Mouse (Mus musculus) midbrain, embryonic 13.5 days (tissue): ENCODE data around the gene Rpl21. TPM values are rescaled to one million over a fixed set of nuclear protein-coding genes. Genes with fewer than 3 reads are reported as not detected.

Experiments
- ATAC-seq: fragments of 200-750 bp; cut with Nextera tagmentation; 2 replicates; pipeline ENCODE4 v1.8.0; 2017; ENCODE audit warnings: mild to moderate bottlenecking, moderate TSS enrichment, moderate library complexity
- H3K27ac ChIP-seq: fragments of 300-500 bp; sonication (generic); 2 replicates; pipeline ENCODE4 v1.5.1; 2015; ENCODE audit warnings: inconsistent platforms, mild to moderate bottlenecking, moderate library complexity
- H3K27me3 ChIP-seq: fragments of 300-500 bp; sonication (generic); 2 replicates; pipeline ENCODE4 v1.6.1; 2015; ENCODE audit warnings: mild to moderate bottlenecking, inconsistent platforms
- H3K36me3 ChIP-seq: fragments of 300-500 bp; sonication (generic); 2 replicates; pipeline ENCODE4 v1.6.1; 2015; ENCODE audit warnings: mild to moderate bottlenecking, inconsistent platforms
- H3K4me1 ChIP-seq: fragments of 300-500 bp; sonication (generic); replicated peaks from 2 replicates; pipeline ENCODE4 v1.6.1; 2015; ENCODE audit warnings: inconsistent platforms
- H3K4me2 ChIP-seq: fragments of 300-500 bp; sonication (generic); replicated peaks from 2 replicates; pipeline ENCODE4 v1.6.1; 2015; ENCODE audit warnings: moderate library complexity, mild to moderate bottlenecking, inconsistent platforms
- H3K4me3 ChIP-seq: fragments of 300-500 bp; sonication (generic); replicated peaks from 2 replicates; pipeline ENCODE4 v1.5.1; 2015; ENCODE audit warnings: mild to moderate bottlenecking, inconsistent platforms
- H3K9ac ChIP-seq: fragments of 300-500 bp; sonication (generic); replicated peaks from 2 replicates; pipeline ENCODE4 v1.6.1; 2015; ENCODE audit warnings: mild to moderate bottlenecking, inconsistent platforms
- H3K9me3 ChIP-seq: fragments of 300-500 bp; sonication (generic); 2 replicates; pipeline ENCODE4 v1.6.1; 2016; ENCODE audit warnings: mild to moderate bottlenecking, inconsistent platforms
- WGBS: fragments of 180-500 bp; shearing (Covaris S2); methylation state at CpG from one replicate; pipeline ENCODE4 v1.1.7; 2015; 5-methylcytosine and 5-hydroxymethylcytosine counted together
- polyA plus RNA-seq: library from polyadenylated mRNA; unstranded; fragments of >200 nt; fragmentation: Nextera tagmentation; extraction: Ambion mirVana; gene quantifications from 2 replicates; pipeline ENCODE4 v1.2.1, GENCODE M21; 2015

The Rpl21 gene
- polyA plus RNA-seq: 371 and 386 TPM in 2 replicates

GRCm38 (mm10) chr5:146832769-146833448 is at the start of gene Rpl21:
TSS of gene Rpl21 (plus strand) at chr5:146832890.
- ATAC-seq: peak; percentile 98
- H3K9me3 ChIP-seq: no peaks in the 10 kb centered on the region
- H3K4me1 ChIP-seq: peaks cover 22% of the 10 kb centered on the region
- H3K9ac ChIP-seq: peak within 1 kb of the TSS; percentile 89
- under 1% methylated on average over 60 of the region's 60 CpGs for WGBS
- no peaks in the 10 kb centered on the region for H3K27me3 ChIP-seq
- H3K4me3 ChIP-seq: peak within 1 kb of the TSS; percentile 69
- H3K27ac ChIP-seq: peak within 1 kb of the TSS; percentile 76
- peaks cover 36% of the 10 kb centered on the region for H3K36me3 ChIP-seq
- peak within 1 kb of the TSS; percentile 73 for H3K4me2 ChIP-seq

- Histone ChIP-seq H3K4me2 (no peak overlapping the region), H3K4me3 (no peak overlapping the region), H3K4me1 (peaks cover 12% of the 10 kb centered on the region), H3K27ac (no peak overlapping the region), H3K9ac (no peak overlapping the region), H3K36me3 (no peaks in the 10 kb centered on the region), H3K9me3 (no peaks in the 10 kb centered on the region), H3K27me3 (no peaks in the 10 kb centered on the region)
- ATAC-seq: no peak
- WGBS: 92% methylated on average over 10 of the region's 10 CpGs
Measured at GRCm38 (mm10) chr5:146783300-146783699, 49.4 kb upstream of the Rpl21 start.

GRCm38 (mm10) chr5:146783891-146784290 is 48.8 kb upstream of the Rpl21 start:
- no peaks in the 10 kb centered on the region for H3K9me3 ChIP-seq
- H3K27ac ChIP-seq: no peak overlapping the region
- WGBS: 93% methylated on average over 10 of the region's 10 CpGs
- ATAC-seq: no peak
- H3K27me3 ChIP-seq: no peaks in the 10 kb centered on the region
- H3K4me1 ChIP-seq: peaks cover 18% of the 10 kb centered on the region
- H3K9ac ChIP-seq: no peak overlapping the region
- no peak overlapping the region for H3K4me3 ChIP-seq
- no peaks in the 10 kb centered on the region for H3K36me3 ChIP-seq
- H3K4me2 ChIP-seq: no peak overlapping the region

- WGBS: 93% methylated on average over 8 of the region's 8 CpGs
- no peak overlapping the region for H3K4me3 ChIP-seq
- H3K9ac ChIP-seq: no peak overlapping the region
- no peak for ATAC-seq
- H3K36me3 ChIP-seq: no peaks in the 10 kb centered on the region
- H3K9me3 ChIP-seq: no peaks in the 10 kb centered on the region
- H3K27me3 ChIP-seq: no peaks in the 10 kb centered on the region
- H3K4me2 ChIP-seq: no peak overlapping the region
- peaks cover 36% of the 10 kb centered on the region for H3K4me1 ChIP-seq
- H3K27ac ChIP-seq: no peak overlapping the region
Measured at GRCm38 (mm10) chr5:146786123-146786522, 46.6 kb upstream of the Rpl21 start.

- H3K27ac ChIP-seq: no peak overlapping the region
- peak overlapping the region; percentile 23; the same call in 1 of the 2 replicates for H3K9ac ChIP-seq
- no peaks in the 10 kb centered on the region for H3K27me3 ChIP-seq
- no peaks in the 10 kb centered on the region for H3K36me3 ChIP-seq
- H3K4me1 ChIP-seq: peaks cover 59% of the 10 kb centered on the region
- no peak for ATAC-seq
- 69% methylated on average over 9 of the region's 9 CpGs for WGBS
- no peak overlapping the region for H3K4me3 ChIP-seq
- H3K9me3 ChIP-seq: no peaks in the 10 kb centered on the region
- H3K4me2 ChIP-seq: no peak overlapping the region
Measured at GRCm38 (mm10) chr5:146789413-146789812, 43.3 kb upstream of the Rpl21 start.

GRCm38 (mm10) chr5:146790944-146791343 is 41.7 kb upstream of the Rpl21 start:
- H3K9me3 ChIP-seq: no peaks in the 10 kb centered on the region
- H3K27ac ChIP-seq: no peak overlapping the region
- H3K36me3 ChIP-seq: no peaks in the 10 kb centered on the region
- peaks cover 56% of the 10 kb centered on the region for H3K4me1 ChIP-seq
- no peak overlapping the region for H3K4me3 ChIP-seq
- H3K27me3 ChIP-seq: no peaks in the 10 kb centered on the region
- no peak for ATAC-seq
- peak overlapping the region; percentile 1; the same call in 1 of the 2 replicates for H3K9ac ChIP-seq
- 79% methylated on average over 8 of the region's 8 CpGs for WGBS
- H3K4me2 ChIP-seq: no peak overlapping the region

GRCm38 (mm10) chr5:146792140-146792791 is 40.4 kb upstream of the Rpl21 start:
- Histone ChIP-seq H3K4me2 (peak overlapping the region; percentile 84; the same call in 1 of the 2 replicates), H3K9ac (no peak overlapping the region; the same call in 1 of the 2 replicates), H3K4me3 (no peak overlapping the region), H3K36me3 (no peaks in the 10 kb centered on the region), H3K9me3 (no peaks in the 10 kb centered on the region), H3K4me1 (peaks cover 56% of the 10 kb centered on the region), H3K27ac (no peak overlapping the region), H3K27me3 (no peaks in the 10 kb centered on the region)
- no peak for ATAC-seq
- WGBS: 87% methylated on average over 7 of the region's 7 CpGs

GRCm38 (mm10) chr5:146793630-146794083 is 39.0 kb upstream of the Rpl21 start:
- Histone ChIP-seq H3K9ac (peak overlapping the region; percentile 95), H3K36me3 (no peaks in the 10 kb centered on the region), H3K27ac (peak overlapping the region; percentile 88), H3K4me2 (peak overlapping the region; percentile 84), H3K27me3 (no peaks in the 10 kb centered on the region), H3K4me3 (peak overlapping the region; percentile 93), H3K9me3 (no peaks in the 10 kb centered on the region), H3K4me1 (peaks cover 50% of the 10 kb centered on the region)
- ATAC-seq: no peak
- 8% methylated on average over 18 of the region's 18 CpGs for WGBS

GRCm38 (mm10) chr5:146794084-146794852 is 38.4 kb upstream of the Rpl21 start:
- Histone ChIP-seq H3K4me2 (peak overlapping the region; percentile 84), H3K27me3 (no peaks in the 10 kb centered on the region), H3K27ac (peak overlapping the region; percentile 88), H3K9ac (peak overlapping the region; percentile 95), H3K4me1 (peaks cover 46% of the 10 kb centered on the region), H3K9me3 (no peaks in the 10 kb centered on the region), H3K4me3 (peak overlapping the region; percentile 93), H3K36me3 (no peaks in the 10 kb centered on the region)
- peak; percentile 79 for ATAC-seq
- WGBS: 1% methylated on average over 72 of the region's 83 CpGs

- H3K9ac ChIP-seq: peak within 1 kb of the TSS; percentile 95
- peak; percentile 97 for ATAC-seq
- peaks cover 40% of the 10 kb centered on the region for H3K4me1 ChIP-seq
- peak within 1 kb of the TSS; percentile 88 for H3K27ac ChIP-seq
- H3K4me2 ChIP-seq: peak within 1 kb of the TSS; percentile 84
- no peaks in the 10 kb centered on the region for H3K27me3 ChIP-seq
- H3K4me3 ChIP-seq: peak within 1 kb of the TSS; percentile 93
- H3K36me3 ChIP-seq: no peaks in the 10 kb centered on the region
- WGBS: 0% methylated on average over 16 of the region's 51 CpGs
- H3K9me3 ChIP-seq: no peaks in the 10 kb centered on the region
Measured at GRCm38 (mm10) chr5:146794853-146795252, 37.8 kb upstream of the Rpl21 start, which contains the start of gene Usp12. TSS of gene Usp12 (minus strand) at chr5:146795006.

GRCm38 (mm10) chr5:146795728-146796127 is 37.0 kb upstream of the Rpl21 start:
- H3K4me2 ChIP-seq: no peak overlapping the region; the same call in 1 of the 2 replicates
- H3K9ac ChIP-seq: no peak overlapping the region
- no peaks in the 10 kb centered on the region for H3K27me3 ChIP-seq
- no peak for ATAC-seq
- no peaks in the 10 kb centered on the region for H3K9me3 ChIP-seq
- H3K36me3 ChIP-seq: no peaks in the 10 kb centered on the region
- H3K4me1 ChIP-seq: peaks cover 34% of the 10 kb centered on the region
- H3K27ac ChIP-seq: no peak overlapping the region
- no peak overlapping the region for H3K4me3 ChIP-seq
- 70% methylated on average over 13 of the region's 13 CpGs for WGBS
